In genomic region chr15:83408692-83409442, GRCm38 (mm10) we compare ENCODE assay signal across 10 mouse cellular contexts. TPM values are rescaled to one million over a fixed set of nuclear protein-coding genes. Genes with fewer than 3 reads are reported as not detected.
DNase-seq lines count a peak whose midpoint lies in the region; ATAC-seq lines count a peak whose summit lies in the region.
"Had no signal": no experiment of that assay in that cellular context is flagged by ENCODE, and none has a peak within 500 bp of the region (broad histone marks: within the 10 kb centered on the region; RNA-seq: fewer than 3 reads in every experiment).

No protein-coding gene starts in this region.

- H3K4me2 ChIP-seq in heart, embryonic 16.5 days (ENCODE audit: low read depth, low read length): no peak overlapping the region
- no peak overlapping the region for H3K4me2 ChIP-seq in midbrain, embryonic 11.5 days

- H3K27me3 ChIP-seq in heart, embryonic 16.5 days (ENCODE audit: control insufficient read depth, insufficient read depth, low read length): no peaks in the 10 kb centered on the region
- H3K27me3 ChIP-seq in midbrain, embryonic 11.5 days (ENCODE audit: control insufficient read depth, insufficient read depth, low read length): no peaks in the 10 kb centered on the region
- H3K27me3 ChIP-seq in midbrain, embryonic 10.5 days (ENCODE audit: low read depth, poor library complexity, severe bottlenecking): no peaks in the 10 kb centered on the region

- H3K36me3 ChIP-seq in heart, embryonic 16.5 days (ENCODE audit: control insufficient read depth, insufficient read depth): no peaks in the 10 kb centered on the region
- no peaks in the 10 kb centered on the region for H3K36me3 ChIP-seq in midbrain, embryonic 11.5 days (ENCODE audit: control insufficient read depth, insufficient read depth, low read length)
- H3K36me3 ChIP-seq in midbrain, embryonic 10.5 days: no peaks in the 10 kb centered on the region

- 61% methylated on average over 8 of the region's 8 CpGs for WGBS in heart, embryonic 16.5 days
- 76% methylated on average over 8 of the region's 8 CpGs for WGBS in midbrain, embryonic 11.5 days
- WGBS in midbrain, embryonic 10.5 days: 79% methylated on average over 8 of the region's 8 CpGs

- H3K27ac ChIP-seq in heart, embryonic 16.5 days (ENCODE audit: low read length): no peak overlapping the region
- no peak overlapping the region for H3K27ac ChIP-seq in midbrain, embryonic 11.5 days (ENCODE audit: low read depth, low read length)
- no peak overlapping the region for H3K27ac ChIP-seq in midbrain, embryonic 10.5 days (replicated peaks)

- no peak for DNase-seq in heart, adult 8-10 months (ENCODE audit: low spot score)
- DNase-seq in midbrain, embryonic 11.5 days (ENCODE audit: low spot score, missing footprints): no peak
- no peak for DNase-seq in midbrain, embryonic 10.5 days (ENCODE audit: low spot score)
- DNase-seq in lung, postnatal 4 days: peak; percentile 39 to 62
- DNase-seq in spleen, adult 18-20 months: no peak
- no peak for DNase-seq in cerebellum, adult 11 months
- DNase-seq: embryo, embryonic 11 days; left cerebral cortex, postnatal 4 days had no signal

- no peaks in the 10 kb centered on the region; the same call in 1 of the 2 replicates for H3K9me3 ChIP-seq in heart, embryonic 16.5 days (replicated peaks; ENCODE audit: control insufficient read depth, low read length)
- no peaks in the 10 kb centered on the region for H3K9me3 ChIP-seq in midbrain, embryonic 11.5 days (ENCODE audit: control insufficient read depth, low read length)
- H3K9me3 ChIP-seq in midbrain, embryonic 10.5 days (replicated peaks): no peaks in the 10 kb centered on the region

- ATAC-seq in heart, embryonic 16.5 days (replicated peaks; ENCODE audit: extremely low read depth, insufficient read depth, low FRiP score): no peak
- no peak for ATAC-seq in midbrain, embryonic 11.5 days (ENCODE audit: low FRiP score)
- peak; percentile 57 for ATAC-seq in granulocyte monocyte progenitor cell, adult 5-6 weeks (replicated peaks; ENCODE audit: poor library complexity, severe bottlenecking)

- no peak overlapping the region for H3K4me3 ChIP-seq in heart, embryonic 16.5 days (ENCODE audit: low read length)
- no peak overlapping the region for H3K4me3 ChIP-seq in midbrain, embryonic 11.5 days (ENCODE audit: low read depth, low read length)
- H3K4me3 ChIP-seq in midbrain, embryonic 10.5 days: no peak overlapping the region

- H3K4me1 ChIP-seq in heart, embryonic 16.5 days (ENCODE audit: control insufficient read depth, insufficient read depth, low read length): peaks cover 40% of the 10 kb centered on the region
- no peaks in the 10 kb centered on the region; the same call in 1 of the 2 replicates for H3K4me1 ChIP-seq in midbrain, embryonic 11.5 days (ENCODE audit: control insufficient read depth, insufficient read depth, low read length)
- 0 out of 2 replicates have a peak, but pooled peaks cover 5% of the 10 kb centered on the region for H3K4me1 ChIP-seq in midbrain, embryonic 10.5 days

- peak overlapping the region; percentile 25; the same call in 1 of the 2 replicates for H3K9ac ChIP-seq in heart, embryonic 16.5 days (ENCODE audit: low read length)
- 0 out of 2 replicates have a peak overlapping the region, but pooled peaks have one; percentile 5 for H3K9ac ChIP-seq in midbrain, embryonic 11.5 days (ENCODE audit: low read length)

RNA-seq across cellular contexts. Expression of gene Pacsin2, which starts 55.5 kb away (rescaled TPM):
- polyA plus RNA-seq in heart, embryonic 16.5 days (2015; fragmentation: Nextera tagmentation; extraction: Ambion mirVana): 73.3 and 74.2 TPM in 2 replicates
- total RNA-seq in heart, adult 8-10 months (2022): 100 to 1,000 TPM; 209 to 267 (median 247) TPM
- polyA plus RNA-seq in midbrain, embryonic 11.5 days (2014; fragmentation: Nextera tagmentation; extraction: Ambion mirVana): 36.3 and 36.5 TPM in 2 replicates
- polyA plus RNA-seq in midbrain, embryonic 10.5 days (2016; fragmentation: Nextera tagmentation; extraction: Ambion mirVana): 55.6 TPM in 2 replicates
- 43.3 and 56.8 TPM in 2 replicates for total RNA-seq in granulocyte monocyte progenitor cell, adult 5-6 weeks (2014; fragmentation: Nextera tagmentation)
- total RNA-seq in granulocyte monocyte progenitor cell, adult 5-6 weeks (2017): 65.2 and 91.1 TPM in 2 replicates

RNA-seq across cellular contexts. Expression of gene Arfgap3, which starts 58.8 kb away (rescaled TPM):
- polyA plus RNA-seq in heart, embryonic 16.5 days (2015; fragmentation: Nextera tagmentation; extraction: Ambion mirVana): 42.0 and 44.6 TPM in 2 replicates
- 10 to 100 TPM; 10.2 to 11.8 (median 11.1) TPM for total RNA-seq in heart, adult 8-10 months (2022)
- 36.1 and 37.9 TPM in 2 replicates for polyA plus RNA-seq in midbrain, embryonic 11.5 days (2014; fragmentation: Nextera tagmentation; extraction: Ambion mirVana)
- polyA plus RNA-seq in midbrain, embryonic 10.5 days (2016; fragmentation: Nextera tagmentation; extraction: Ambion mirVana): 29.2 and 32.8 TPM in 2 replicates
- 14.9 and 27.9 TPM in 2 replicates for total RNA-seq in granulocyte monocyte progenitor cell, adult 5-6 weeks (2014; fragmentation: Nextera tagmentation)
- 26.0 and 26.6 TPM in 2 replicates for total RNA-seq in granulocyte monocyte progenitor cell, adult 5-6 weeks (2017)

Comparison
In these comparisons a context has a peak if more than half of its experiments do, and no peak if none do; other contexts are left out.
1. DNase-seq: peak in lung, postnatal 4 days (2 of 2); none in heart, adult 8-10 months (single experiment), midbrain, embryonic 11.5 days (single experiment), midbrain, embryonic 10.5 days (single experiment), spleen, adult 18-20 months (0 of 2) and cerebellum, adult 11 months (single experiment).